Mouse (Mus musculus) forebrain, embryonic 14.5 days (tissue): ENCODE measurements around the gene Col18a1. TPM values are rescaled to one million over a fixed set of nuclear protein-coding genes. Genes with fewer than 3 reads are reported as not detected.

ENCODE experiments used
- ATAC-seq: fragments of 200-750 bp; cut with Nextera tagmentation; 2 replicates; pipeline ENCODE4 v1.8.0; 2017; ENCODE audit warnings: mild to moderate bottlenecking, moderate library complexity
- DNase-seq: peaks from one replicate; pipeline ENCODE4 v3.0.0-alpha.2; 2015; ENCODE audit warnings: low spot score
- H3K27ac ChIP-seq: fragments of 300-500 bp; sonication (generic); 2 replicates; pipeline ENCODE4 v1.5.1; 2014; ENCODE audit warnings: low read depth, mild to moderate bottlenecking, control low read depth, low read length, moderate library complexity
- H3K27me3 ChIP-seq: fragments of 300-500 bp; sonication (generic); replicated peaks from 2 replicates; pipeline ENCODE4 v1.6.1; 2014; ENCODE audit warnings: low read length, control low read depth, mixed read lengths; ENCODE audit not compliant: control insufficient read depth, insufficient read depth
- H3K36me3 ChIP-seq: fragments of 300-500 bp; sonication (generic); 2 replicates; pipeline ENCODE4 v1.6.1; 2014; ENCODE audit warnings: low read length, control low read depth; ENCODE audit not compliant: control insufficient read depth, insufficient read depth
- H3K4me1 ChIP-seq: fragments of 300-500 bp; sonication (generic); 2 replicates; pipeline ENCODE4 v1.6.1; 2014; ENCODE audit warnings: antibody characterized with exemption, low read length, control low read depth; ENCODE audit not compliant: control insufficient read depth, insufficient read depth
- H3K4me2 ChIP-seq: fragments of 300-500 bp; sonication (generic); 2 replicates; pipeline ENCODE4 v1.6.1; 2014; ENCODE audit warnings: mild to moderate bottlenecking, control low read depth, low read length
- H3K4me3 ChIP-seq: fragments of 300-500 bp; sonication (generic); 2 replicates; pipeline ENCODE4 v1.5.1; 2014; ENCODE audit warnings: low read depth, low read length, control low read depth
- H3K9ac ChIP-seq: fragments of 300-500 bp; sonication (generic); 2 replicates; pipeline ENCODE4 v1.6.1; 2014; ENCODE audit warnings: mild to moderate bottlenecking, low read length, control low read depth, moderate library complexity
- H3K9me3 ChIP-seq: fragments of 300-500 bp; sonication (generic); replicated peaks from 2 replicates; pipeline ENCODE4 v1.6.1; 2016; ENCODE audit warnings: low read length, control low read depth, mixed read lengths; ENCODE audit not compliant: control insufficient read depth
- WGBS: fragments of 180-500 bp; shearing (Covaris S2); extraction: QIAGEN DNeasy Blood & Tissue Kit; methylation state at CpG from one replicate; pipeline ENCODE4 v1.1.7; 2014; 5-methylcytosine and 5-hydroxymethylcytosine counted together
- polyA plus RNA-seq: library from polyadenylated mRNA; unstranded; fragments of >200 nt; fragmentation: Nextera tagmentation; extraction: Ambion mirVana; gene quantifications from 2 replicates; pipeline ENCODE4 v1.2.1, GENCODE M21; 2014

Col18a1 gene
- polyA plus RNA-seq, 1 experiment from 2014 or later: 21.3 TPM

DNA sequence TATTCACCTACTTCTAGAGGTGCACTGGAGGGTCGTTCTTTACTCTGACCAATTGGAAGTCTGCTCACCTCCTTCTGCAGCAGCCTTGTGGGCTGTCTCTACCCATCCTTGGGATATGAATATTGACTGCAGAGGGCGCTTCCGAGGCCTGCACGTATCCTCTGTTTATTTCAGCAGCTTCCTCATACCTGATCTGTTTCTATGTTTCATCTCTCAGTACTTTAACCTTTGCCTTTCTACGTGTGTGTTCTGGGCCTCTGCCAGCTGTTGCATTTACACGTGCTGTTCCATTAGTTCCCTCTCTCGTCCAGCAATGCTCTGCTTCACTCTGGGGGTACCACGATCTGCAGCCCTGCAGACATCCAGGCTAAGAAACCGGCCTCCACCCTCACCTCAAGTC is 148.7 kb downstream of the Col18a1 start:
- Histone ChIP-seq H3K4me3 (no peak overlapping the region), H3K4me1 (no peaks in the 10 kb centered on the region), H3K4me2 (no peak overlapping the region), H3K27ac (no peak overlapping the region), H3K9ac (no peak overlapping the region), H3K9me3 (no peaks in the 10 kb centered on the region), H3K36me3 (no peaks in the 10 kb centered on the region), H3K27me3 (no peaks in the 10 kb centered on the region)
- 70% methylated on average over 9 of the region's 9 CpGs for WGBS
- ATAC-seq: no peak
- no peak for DNase-seq

DNA sequence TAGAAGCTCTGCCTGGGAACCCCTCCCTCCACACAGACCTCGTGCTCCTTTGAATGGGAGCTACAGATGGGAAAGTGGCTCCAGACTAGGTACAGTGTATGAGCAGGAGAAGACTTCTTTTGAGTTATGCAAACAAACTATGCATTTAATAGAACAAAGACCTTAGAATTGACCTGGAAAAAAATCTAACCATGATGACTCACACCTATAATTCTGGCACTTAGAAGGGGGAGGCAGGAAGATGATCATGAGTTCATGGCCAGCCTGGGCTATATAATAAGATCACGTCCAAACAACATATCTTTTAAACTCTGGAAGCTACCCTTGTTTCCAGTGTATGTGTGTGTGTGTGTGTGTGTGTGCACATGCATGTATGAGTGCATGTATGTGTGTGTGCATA is 149.3 kb downstream of the Col18a1 start:
- H3K4me1 ChIP-seq: no peaks in the 10 kb centered on the region
- no peak overlapping the region for H3K4me3 ChIP-seq
- no peak for ATAC-seq
- H3K4me2 ChIP-seq: no peak overlapping the region
- H3K27ac ChIP-seq: no peak overlapping the region
- no peaks in the 10 kb centered on the region for H3K27me3 ChIP-seq
- H3K9me3 ChIP-seq: no peaks in the 10 kb centered on the region
- no peak for DNase-seq
- no peaks in the 10 kb centered on the region for H3K36me3 ChIP-seq
- no peak overlapping the region for H3K9ac ChIP-seq
- WGBS: 70% methylated on average over 2 of the region's 2 CpGs

- H3K4me1 ChIP-seq: no peaks in the 10 kb centered on the region
- no peaks in the 10 kb centered on the region for H3K36me3 ChIP-seq
- no peak overlapping the region for H3K9ac ChIP-seq
- no peaks in the 10 kb centered on the region for H3K9me3 ChIP-seq
- WGBS: 39% methylated on average over 8 of the region's 8 CpGs
- H3K4me2 ChIP-seq: no peak overlapping the region
- no peak for DNase-seq
- no peaks in the 10 kb centered on the region for H3K27me3 ChIP-seq
- ATAC-seq: no peak
- no peak overlapping the region for H3K4me3 ChIP-seq
- no peak overlapping the region for H3K27ac ChIP-seq
These were observed 149.8 kb downstream of the Col18a1 start for GRCm38 (mm10) chr10:77016499-77016898.

DNA sequence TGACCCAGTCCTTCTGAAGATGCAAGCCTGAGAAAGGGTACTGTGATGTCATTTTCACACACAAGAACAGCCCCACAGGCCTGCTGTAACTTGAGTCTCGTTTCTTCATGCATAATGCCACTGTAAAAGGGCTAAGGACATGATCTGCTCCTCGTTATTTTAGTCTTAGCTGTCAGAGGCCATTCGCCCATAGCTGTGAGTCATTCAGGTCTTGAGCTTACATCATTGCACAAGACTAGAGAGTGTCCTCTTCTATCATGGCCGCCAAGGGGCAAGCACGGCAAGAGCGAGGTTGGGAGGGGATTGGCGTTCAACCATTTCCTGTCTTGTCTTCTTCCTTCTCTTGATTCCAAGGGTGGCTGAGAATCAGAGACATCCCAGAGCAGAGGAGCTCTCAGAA is 150.3 kb downstream of the Col18a1 start:
- H3K27ac ChIP-seq: no peak overlapping the region
- H3K4me3 ChIP-seq: no peak overlapping the region
- ATAC-seq (no peak), DNase-seq (no peak)
- H3K36me3 ChIP-seq: no peaks in the 10 kb centered on the region
- H3K9ac ChIP-seq: no peak overlapping the region
- no peak overlapping the region for H3K4me2 ChIP-seq
- H3K9me3 ChIP-seq: no peaks in the 10 kb centered on the region
- H3K27me3 ChIP-seq: no peaks in the 10 kb centered on the region
- WGBS: 67% methylated on average over 7 of the region's 7 CpGs
- H3K4me1 ChIP-seq: no peaks in the 10 kb centered on the region

- Histone ChIP-seq H3K9me3 (no peaks in the 10 kb centered on the region), H3K4me3 (no peak overlapping the region), H3K9ac (no peak overlapping the region), H3K4me1 (no peaks in the 10 kb centered on the region), H3K27ac (no peak overlapping the region), H3K4me2 (no peak overlapping the region), H3K36me3 (no peaks in the 10 kb centered on the region), H3K27me3 (no peaks in the 10 kb centered on the region)
- DNase-seq (no peak), ATAC-seq (no peak)
- WGBS: 81% methylated on average over 4 of the region's 4 CpGs
These were observed 154.7 kb downstream of the Col18a1 start for GRCm38 (mm10) chr10:77011681-77012080.

- ATAC-seq (peak; percentile 23; the same call in 1 of the 2 replicates), DNase-seq (peak; percentile 27)
- no peak overlapping the region for H3K9ac ChIP-seq
- no peaks in the 10 kb centered on the region for H3K4me1 ChIP-seq
- H3K27ac ChIP-seq: 0 out of 2 replicates have a peak overlapping the region, but pooled peaks have one; percentile 74
- no peaks in the 10 kb centered on the region for H3K36me3 ChIP-seq
- no peak overlapping the region for H3K4me2 ChIP-seq
- H3K4me3 ChIP-seq: no peak overlapping the region
- H3K27me3 ChIP-seq: no peaks in the 10 kb centered on the region
- H3K9me3 ChIP-seq: no peaks in the 10 kb centered on the region
- 80% methylated on average over 3 of the region's 3 CpGs for WGBS
These were observed 157.7 kb downstream of the Col18a1 start for GRCm38 (mm10) chr10:77008698-77009097.

DNA sequence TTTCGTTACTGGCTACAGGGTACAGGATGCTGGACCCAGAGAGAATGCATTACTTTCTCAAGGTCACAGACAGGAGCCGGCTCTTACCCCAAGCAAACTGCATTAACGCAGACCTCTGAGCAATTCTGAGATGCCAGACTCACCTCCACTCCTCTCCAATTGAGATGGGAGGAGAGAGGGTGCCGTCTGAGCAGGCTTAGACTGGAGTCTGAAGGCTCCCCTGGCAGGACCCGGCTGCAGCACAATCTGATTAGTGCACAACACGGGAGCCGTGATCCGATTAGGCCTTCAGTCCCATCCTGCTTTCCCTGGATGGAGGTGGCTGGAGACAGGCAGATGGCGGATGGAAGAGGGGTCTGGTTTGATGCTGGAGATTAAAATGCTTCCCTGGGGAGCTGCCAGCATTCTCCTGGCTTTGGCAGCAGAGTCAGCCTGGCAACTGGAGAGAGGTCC is 158.2 kb downstream of the Col18a1 start:
- WGBS: 26% methylated on average over 9 of the region's 9 CpGs
- no peaks in the 10 kb centered on the region for H3K36me3 ChIP-seq
- peak overlapping the region; percentile 26; the same call in 1 of the 2 replicates for H3K9ac ChIP-seq
- no peak overlapping the region for H3K4me2 ChIP-seq
- H3K4me3 ChIP-seq: no peak overlapping the region
- H3K9me3 ChIP-seq: no peaks in the 10 kb centered on the region
- H3K27ac ChIP-seq: peak overlapping the region; percentile 74
- DNase-seq (peak; percentile 66), ATAC-seq (peak; percentile 72)
- H3K27me3 ChIP-seq: no peaks in the 10 kb centered on the region
- H3K4me1 ChIP-seq: no peaks in the 10 kb centered on the region

- WGBS: 51% methylated on average over 8 of the region's 8 CpGs
- no peaks in the 10 kb centered on the region for H3K9me3 ChIP-seq
These were observed 158.8 kb downstream of the Col18a1 start for GRCm38 (mm10) chr10:77007433-77008108.

GRCm38 (mm10) chr10:77004936-77005335 is 161.4 kb downstream of the Col18a1 start:
- 40% methylated on average over 7 of the region's 7 CpGs for WGBS
- H3K27me3 ChIP-seq: no peaks in the 10 kb centered on the region

More at GRCm38 (mm10) chr10:77007433-77008108, 158.8 kb downstream of the Col18a1 start:
- Histone ChIP-seq H3K4me1 (no peaks in the 10 kb centered on the region), H3K27me3 (no peaks in the 10 kb centered on the region), H3K4me2 (no peak overlapping the region), H3K4me3 (no peak overlapping the region), H3K36me3 (no peaks in the 10 kb centered on the region), H3K9ac (peak overlapping the region; percentile 26; the same call in 1 of the 2 replicates), H3K27ac (peak overlapping the region; percentile 74; the same call in 1 of the 2 replicates)
- DNase-seq (no peak), ATAC-seq (no peak)

More at GRCm38 (mm10) chr10:77004936-77005335, 161.4 kb downstream of the Col18a1 start:
- Histone ChIP-seq H3K27ac (no peak overlapping the region), H3K4me1 (no peaks in the 10 kb centered on the region), H3K36me3 (no peaks in the 10 kb centered on the region), H3K4me2 (no peak overlapping the region), H3K9ac (no peak overlapping the region), H3K9me3 (no peaks in the 10 kb centered on the region), H3K4me3 (no peak overlapping the region)
- ATAC-seq (no peak), DNase-seq (no peak)
